Mouse (Mus musculus): ENCODE results near the gene Fcrla.

GRCm38 (mm10) chr1:170915657-170916056 is 11.7 kb downstream of the Fcrla start:
- TF ChIP-seq ZNF384 (IDR thresholded peaks at IDR 0.05; ENCODE audit: low read depth, low read length): no peak
- no peak for TF ChIP-seq HCFC1 (IDR thresholded peaks at IDR 0.05; ENCODE audit: borderline replicate concordance, insufficient read depth, low read length)
- TF ChIP-seq MAFK (IDR thresholded peaks at IDR 0.05; ENCODE audit: insufficient read depth, low read depth, low read length): no peak
- TF ChIP-seq CHD2 (IDR thresholded peaks at IDR 0.05; ENCODE audit: low read depth, low read length): no peak

All from ES-E14 (cell line).